Mouse (Mus musculus): ENCODE measurements around the gene Cpa2. TPM values are rescaled to one million over a fixed set of nuclear protein-coding genes. Genes with fewer than 3 reads are reported as not detected.
A peak's percentile ranks its signal among the peaks of the same experiment; 100 is the strongest.

Gene Cpa2
- total RNA-seq (2021) (under 1 TPM; 0.69 to 0.98 TPM), polyA plus RNA-seq (2012; rRNA removed) (0.10 TPM in 1 of 2 replicates, not detected in the other)
- long read RNA-seq, partial matches to known transcripts: 0 of 1 reads
- long read RNA-seq, other reads (novel, unspliced or antisense): 1 of 1 reads

- DNase-seq: no peak
Measured at GRCm38 (mm10) chr6:30541009-30541799, at the start of gene Cpa2. Cpa2 (plus strand) TSS chr6:30541582.

- no peak for DNase-seq
Measured at GRCm38 (mm10) chr6:30499049-30499448, 42.3 kb upstream of the Cpa2 start.

GRCm38 (mm10) chr6:30508824-30509223 lies 32.6 kb upstream of the Cpa2 start:
- no peak for DNase-seq

- DNase-seq: peak; percentile 99
Measured at GRCm38 (mm10) chr6:30509265-30510239, 31.8 kb upstream of the Cpa2 start, which contains the start of the genes Tmem209 and Ssmem1. Tmem209 (minus strand) TSS chr6:30509783. Ssmem1 (plus strand) TSS chr6:30509849.

- DNase-seq: no peak
Measured at GRCm38 (mm10) chr6:30510291-30510690, 31.1 kb upstream of the Cpa2 start.

GRCm38 (mm10) chr6:30514242-30514641 lies 27.1 kb upstream of the Cpa2 start:
- no peak for DNase-seq

- DNase-seq: no peak
Measured at GRCm38 (mm10) chr6:30520400-30520799, 21.0 kb upstream of the Cpa2 start.

GRCm38 (mm10) chr6:30525456-30526332 lies 15.7 kb upstream of the Cpa2 start:
- DNase-seq: no peak

- no peak for DNase-seq
Measured at GRCm38 (mm10) chr6:30526586-30527515, 14.5 kb upstream of the Cpa2 start.

- no peak for DNase-seq
Measured at GRCm38 (mm10) chr6:30528800-30529199, 12.6 kb upstream of the Cpa2 start.

- DNase-seq: peak; percentile 69
Measured at GRCm38 (mm10) chr6:30535340-30535739, 6.0 kb upstream of the Cpa2 start.

GRCm38 (mm10) chr6:30538240-30538639 lies 3.1 kb upstream of the Cpa2 start:
- no peak for DNase-seq

GRCm38 (mm10) chr6:30538800-30539199 lies 2.6 kb upstream of the Cpa2 start:
- no peak for DNase-seq

- DNase-seq: no peak
Measured at GRCm38 (mm10) chr6:30542277-30542676, 895 bp downstream of the Cpa2 start.

GRCm38 (mm10) chr6:30543077-30543476 lies 1.7 kb downstream of the Cpa2 start:
- no peak for DNase-seq

GRCm38 (mm10) chr6:30543851-30544250 lies 2.5 kb downstream of the Cpa2 start:
- DNase-seq: no peak

GRCm38 (mm10) chr6:30545689-30546088 lies 4.3 kb downstream of the Cpa2 start:
- no peak for DNase-seq

GRCm38 (mm10) chr6:30546571-30547273 lies 5.3 kb downstream of the Cpa2 start:
- peak; percentile 56 for DNase-seq

- peak; percentile 51 for DNase-seq
Measured at GRCm38 (mm10) chr6:30547274-30547645, 5.9 kb downstream of the Cpa2 start.

All from adrenal gland, adult 2 months (tissue).